Mouse (Mus musculus) CH12.LX (cell line): ENCODE measurements around the gene Sema3d. TPM values are rescaled to one million over a fixed set of nuclear protein-coding genes. Genes with fewer than 3 reads are reported as not detected.

Source experiments
- DNase-seq: peaks from one replicate; pipeline ENCODE4 v3.0.0-alpha.2; 2013; ENCODE audit errors: extremely low read depth
- H3K27ac ChIP-seq: 2 replicates; pipeline ENCODE4 v1.5.1; 2012; ENCODE audit warnings: low read depth, mild to moderate bottlenecking, control low read depth, moderate library complexity; ENCODE audit not compliant: insufficient read depth
- H3K27me3 ChIP-seq: replicated peaks from 2 replicates; pipeline ENCODE3; 2012; ENCODE audit warnings: inconsistent platforms
- H3K36me3 ChIP-seq, 2 experiments: replicated peaks in 1 of 2; 2 replicates each; pipeline versions ENCODE3 to v1.6.1; 2012; ENCODE audit warnings: inconsistent platforms in 1 of 2, low read length in 1 of 2, mild to moderate bottlenecking in 1 of 2, mixed read lengths in 1 of 2, moderate library complexity in 1 of 2; ENCODE audit not compliant: control insufficient read depth in 1 of 2, insufficient read depth in 1 of 2
- H3K4me1 ChIP-seq, 2 experiments: 2 replicates each; pipeline ENCODE4 v1.6.1; 2012; ENCODE audit warnings: inconsistent platforms in 1 of 2, moderate library complexity in 1 of 2; ENCODE audit not compliant: insufficient read depth in 2 of 2, control insufficient read depth in 1 of 2
- H3K4me2 ChIP-seq: 2 replicates; pipeline ENCODE4 v1.6.1; 2012; ENCODE audit warnings: low read depth, mild to moderate bottlenecking, control low read depth; ENCODE audit not compliant: poor library complexity, insufficient read depth, severe bottlenecking
- H3K4me3 ChIP-seq, 3 experiments: fragments of 150-350 bp in 1 of 3; sonication (generic) in 1 of 3; replicated peaks in 1 of 3; 2 replicates each; pipeline versions ENCODE3 to v1.5.1; 2011 to 2012; ENCODE audit warnings: low read depth in 2 of 3, low read length in 2 of 3, mild to moderate bottlenecking in 2 of 3, moderate library complexity in 2 of 3, control low read depth in 1 of 3, improper control_type of control experiment in 1 of 3, inconsistent platforms in 1 of 3, mixed read lengths in 1 of 3; ENCODE audit not compliant: poor library complexity in 1 of 3
- H3K79me2 ChIP-seq: replicated peaks from 2 replicates; pipeline ENCODE4 v1.6.1; 2012; ENCODE audit warnings: mild to moderate bottlenecking, moderate library complexity; ENCODE audit not compliant: control insufficient read depth, poor library complexity, insufficient read depth, severe bottlenecking; ENCODE audit errors: extremely low read depth
- H3K9ac ChIP-seq: 2 replicates; pipeline ENCODE4 v1.6.1; 2012; ENCODE audit warnings: low read depth, mild to moderate bottlenecking, control low read depth, moderate library complexity; ENCODE audit not compliant: insufficient read depth
- H3K9me3 ChIP-seq: replicated peaks from 2 replicates; pipeline ENCODE3; 2012; ENCODE audit warnings: low read length, inconsistent platforms, mixed read lengths
- BHLHE40 ChIP-seq: IDR thresholded peaks from 2 replicates; pipeline ENCODE4 v1.6.1; 2011; ENCODE audit warnings: mild to moderate bottlenecking, low read depth, low read length, improper control_type of control experiment
- CHD2 ChIP-seq: IDR thresholded peaks from 2 replicates; pipeline ENCODE4 v1.6.1; 2011; ENCODE audit warnings: low read length, improper control_type of control experiment
- E2F4 ChIP-seq: IDR thresholded peaks from 2 replicates; pipeline ENCODE4 v1.6.1; 2011; ENCODE audit warnings: low read depth, low read length, improper control_type of control experiment; ENCODE audit not compliant: insufficient replicate concordance
- ELF1 ChIP-seq: IDR thresholded peaks from 2 replicates; pipeline ENCODE4 v1.6.1; 2014; ENCODE audit warnings: low read depth, mild to moderate bottlenecking, inconsistent platforms, low read length, improper control_type of control experiment
- ETS1 ChIP-seq: conservative IDR thresholded peaks from 2 replicates; pipeline ENCODE4 v1.6.1; 2012; ENCODE audit warnings: low read depth, mild to moderate bottlenecking, inconsistent platforms, low read length, improper control_type of control experiment, moderate library complexity
- HCFC1 ChIP-seq: IDR thresholded peaks from 2 replicates; pipeline ENCODE4 v1.6.1; 2012; ENCODE audit warnings: low read depth, mild to moderate bottlenecking, inconsistent platforms, low read length, improper control_type of control experiment
- JUN ChIP-seq: IDR thresholded peaks from 2 replicates; pipeline ENCODE4 v1.6.1; 2011; ENCODE audit warnings: low read depth, mild to moderate bottlenecking, low read length, improper control_type of control experiment, moderate library complexity; ENCODE audit not compliant: insufficient read depth
- MAFK ChIP-seq: IDR thresholded peaks from 2 replicates; pipeline ENCODE4 v1.6.1; 2011; ENCODE audit warnings: low read length, improper control_type of control experiment; ENCODE audit not compliant: insufficient replicate concordance
- MAX ChIP-seq: IDR thresholded peaks from 2 replicates; pipeline ENCODE4 v1.6.1; 2011; ENCODE audit warnings: low read length, improper control_type of control experiment
- MAZ ChIP-seq: IDR thresholded peaks from 2 replicates; pipeline ENCODE4 v1.6.1; 2012; ENCODE audit warnings: low read depth, mild to moderate bottlenecking, inconsistent platforms, low read length, improper control_type of control experiment, moderate library complexity
- MXI1 ChIP-seq: IDR thresholded peaks from 2 replicates; pipeline ENCODE4 v1.6.1; 2011; ENCODE audit warnings: mild to moderate bottlenecking, low read depth, low read length, improper control_type of control experiment
- POLR2A ChIP-seq: IDR thresholded peaks from 2 replicates; pipeline ENCODE4 v1.6.1; 2011; ENCODE audit warnings: low read depth, mild to moderate bottlenecking, improper control_type of control experiment, low read length
- RAD21 ChIP-seq: IDR thresholded peaks from 2 replicates; pipeline ENCODE4 v1.6.1; 2011; ENCODE audit warnings: low read depth, mild to moderate bottlenecking, low read length, improper control_type of control experiment, moderate library complexity
- RCOR1 ChIP-seq: conservative IDR thresholded peaks from 2 replicates; pipeline ENCODE4 v1.6.1; 2012; ENCODE audit warnings: low read depth, mild to moderate bottlenecking, inconsistent platforms, low read length, improper control_type of control experiment
- SIN3A ChIP-seq: IDR thresholded peaks from 2 replicates; pipeline ENCODE4 v1.6.1; 2012; ENCODE audit warnings: low read length, improper control_type of control experiment, inconsistent platforms
- SMC3 ChIP-seq: IDR thresholded peaks from 2 replicates; pipeline ENCODE4 v1.6.1; 2011; ENCODE audit warnings: low read depth, low read length, improper control_type of control experiment
- TBP ChIP-seq: conservative IDR thresholded peaks from 2 replicates; pipeline ENCODE4 v1.6.1; 2011; ENCODE audit warnings: low read depth, low read length, improper control_type of control experiment
- UBTF ChIP-seq: IDR thresholded peaks from 2 replicates; pipeline ENCODE4 v1.6.1; 2012; ENCODE audit warnings: low read depth, mild to moderate bottlenecking, inconsistent platforms, low read length, improper control_type of control experiment, moderate library complexity
- USF1 ChIP-seq: IDR thresholded peaks from 2 replicates; pipeline ENCODE4 v1.6.1; 2014; ENCODE audit warnings: low read depth, mild to moderate bottlenecking, inconsistent platforms, low read length, improper control_type of control experiment
- USF2 ChIP-seq: conservative IDR thresholded peaks from 2 replicates; pipeline ENCODE4 v1.6.1; 2011; ENCODE audit warnings: low read depth, low read length, improper control_type of control experiment
- ZC3H11A ChIP-seq: IDR thresholded peaks from 2 replicates; pipeline ENCODE4 v1.6.1; 2012; ENCODE audit warnings: low read depth, mild to moderate bottlenecking, inconsistent platforms, low read length, improper control_type of control experiment
- ZKSCAN1 ChIP-seq: IDR thresholded peaks from 2 replicates; pipeline ENCODE4 v1.6.1; 2012; ENCODE audit warnings: low read depth, inconsistent platforms, low read length, improper control_type of control experiment, borderline replicate concordance
- ZMIZ1 ChIP-seq: IDR thresholded peaks from 2 replicates; pipeline ENCODE4 v1.6.1; 2012; ENCODE audit warnings: low read depth, mild to moderate bottlenecking, inconsistent platforms, low read length, improper control_type of control experiment
- dilution Hi-C: fragments of 300-500 bp; cut with MboI; formaldehyde crosslinking; loops from 2 replicates; pipeline ENCODE4 v1.14.3; 2020; ENCODE audit warnings: low sequenced_read_pairs; ENCODE audit not compliant: extremely low pct_unique_long_range_greater_than_20kb, extremely low pct_ligation_motif_present
- in situ Hi-C: fragments of 300-500 bp; cut with MboI; formaldehyde crosslinking; loops from 3 replicates; pipeline ENCODE4 v1.14.3; 2019; ENCODE audit warnings: low sequenced_read_pairs, low pct_ligation_motif_present, low pct_unique_long_range_greater_than_20kb, mixed read lengths
- polyA plus RNA-seq: library from polyadenylated mRNA; unstranded; fragments of >175 nt; gene quantifications from 2 replicates; pipeline ENCODE4 v1.2.1, GENCODE M21; 2012; ENCODE audit warnings: low read depth; ENCODE audit not compliant: insufficient read length
- total RNA-seq, 2 experiments: library from RNA; depleted of rRNA; stranded (reverse); fragments of 300-350 nt in 1 of 2; fragments of >200 nt in 1 of 2; gene quantifications; 2 replicates each; pipeline ENCODE4 v1.2.3; 2012 to 2014

Sema3d gene
- total and polyA plus RNA-seq, 3 experiments, result not detected

DNA sequence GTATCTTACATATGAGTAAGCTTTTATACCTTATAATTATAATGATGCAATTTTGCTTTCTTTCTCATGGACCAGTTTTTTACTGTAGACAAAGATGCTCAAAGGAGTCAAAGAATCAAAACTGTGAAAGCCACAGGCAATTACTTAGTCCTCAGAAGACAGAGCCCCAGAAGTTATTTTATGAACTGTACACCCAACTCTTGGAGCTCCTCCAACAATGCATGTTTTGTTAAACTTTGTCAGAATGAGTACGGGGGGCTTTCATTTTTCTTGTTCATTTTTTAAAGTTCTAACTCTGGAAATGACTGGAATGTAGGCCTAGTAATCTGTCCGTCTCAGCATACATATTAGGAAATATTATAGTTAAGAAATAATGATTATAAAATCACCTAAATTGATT lies 16.1 kb downstream of the Sema3d start:
- H3K9me3 ChIP-seq, result peaks cover 17% of the 10 kb centered on the region
- H3K27me3 ChIP-seq, result no peaks in the 10 kb centered on the region
- no peaks in the 10 kb centered on the region for H3K36me3 ChIP-seq
- H3K4me1 ChIP-seq, result no peaks in the 10 kb centered on the region
- in situ Hi-C loops, result no loop called here
- no peaks in the 10 kb centered on the region for H3K79me2 ChIP-seq
- H3K27ac ChIP-seq, result no peak overlapping the region
- no peak overlapping the region for H3K4me3 ChIP-seq
- TF ChIP-seq SMC3 (no peak), RAD21 (no peak), SIN3A (no peak), ZMIZ1 (no peak), MXI1 (no peak), BHLHE40 (no peak), MAX (no peak)
- dilution Hi-C loops, result no loop called here
- no peak overlapping the region for H3K4me2 ChIP-seq
- H3K9ac ChIP-seq, result no peak overlapping the region
- no peak for DNase-seq

- no peaks in the 10 kb centered on the region for H3K4me1 ChIP-seq
- H3K4me3 ChIP-seq, result no peak overlapping the region
- H3K36me3 ChIP-seq, result no peaks in the 10 kb centered on the region
- in situ Hi-C loops, result no loop called here
- H3K4me2 ChIP-seq, result no peak overlapping the region
- no peaks in the 10 kb centered on the region for H3K79me2 ChIP-seq
- no peak overlapping the region for H3K9ac ChIP-seq
- peaks cover 13% of the 10 kb centered on the region for H3K9me3 ChIP-seq
- no peak for DNase-seq
- no peak overlapping the region for H3K27ac ChIP-seq
- H3K27me3 ChIP-seq, result no peaks in the 10 kb centered on the region
- TF ChIP-seq MAZ, result no peak
- TF ChIP-seq MAX, result no peak
- TF ChIP-seq MAFK, result no peak
- TF ChIP-seq CHD2, result no peak
- no peak for TF ChIP-seq POLR2A
- no peak for TF ChIP-seq SMC3
- no peak for TF ChIP-seq HCFC1
- TF ChIP-seq USF1, result no peak
- no peak for TF ChIP-seq UBTF
- no peak for TF ChIP-seq JUN
- TF ChIP-seq MXI1, result no peak
- dilution Hi-C loops, result no loop called here
Measured at GRCm38 (mm10) chr5:12404229-12404628, 21.0 kb downstream of the Sema3d start.

DNA sequence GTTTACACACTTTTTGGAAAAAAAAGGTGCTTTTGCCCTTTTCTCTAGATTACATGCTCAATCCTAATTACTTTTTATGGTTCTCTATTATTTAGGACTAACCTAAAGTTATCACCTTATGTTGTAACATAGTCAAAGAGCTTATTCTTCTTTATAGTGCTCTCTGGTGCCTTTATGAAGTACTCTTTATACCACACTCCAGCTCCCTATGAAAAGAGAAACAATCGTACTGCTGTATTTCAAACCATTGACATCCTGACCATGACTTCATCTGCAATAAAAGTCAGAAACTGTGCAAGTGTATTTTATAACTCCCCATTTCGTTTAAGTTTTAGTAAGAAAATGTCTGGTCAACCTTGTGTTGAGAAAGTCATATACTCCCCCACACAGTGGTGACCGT lies 29.4 kb downstream of the Sema3d start:
- no peak for DNase-seq
- no peaks in the 10 kb centered on the region for H3K4me1 ChIP-seq
- no peak for TF ChIP-seq E2F4
- TF ChIP-seq ELF1, result no peak
- no peak for TF ChIP-seq TBP
- TF ChIP-seq RCOR1, result no peak
- TF ChIP-seq USF1, result no peak
- no peak for TF ChIP-seq MAX
- no peak for TF ChIP-seq USF2
- no peak for TF ChIP-seq RAD21
- no peak for TF ChIP-seq BHLHE40
- no peak for TF ChIP-seq ZKSCAN1
- TF ChIP-seq ZMIZ1, result no peak
- no peak for TF ChIP-seq ZC3H11A
- TF ChIP-seq ETS1, result no peak
- in situ Hi-C loops, result no loop called here
- peaks cover 5% of the 10 kb centered on the region for H3K9me3 ChIP-seq
- no peak overlapping the region for H3K27ac ChIP-seq
- no peaks in the 10 kb centered on the region for H3K79me2 ChIP-seq
- no peak overlapping the region for H3K9ac ChIP-seq
- dilution Hi-C loops, result no loop called here
- H3K27me3 ChIP-seq, result no peaks in the 10 kb centered on the region
- no peaks in the 10 kb centered on the region for H3K36me3 ChIP-seq
- H3K4me2 ChIP-seq, result no peak overlapping the region
- H3K4me3 ChIP-seq, result no peak overlapping the region
